Mouse (Mus musculus): ENCODE results near the gene Zfp942. TPM values are rescaled to one million over a fixed set of nuclear protein-coding genes. Genes with fewer than 3 reads are reported as not detected.
"Not testable (repeated sequence)": the region's sequence is repeated elsewhere in the genome, so short reads cannot be mapped to it uniquely, and the experiment has no call there.

The Zfp942 gene
- polyA plus RNA-seq (2012; rRNA removed), result 2.5 TPM in 2 replicates

- DNase-seq (ENCODE audit: low read depth), result not testable (repeated sequence)
Observed at GRCm38 (mm10) chr17:21962107-21962907, at the start of gene Zfp942, which contains the start of gene Zfp943. TSS of gene Zfp942 (minus strand) at chr17:21962464. TSS of gene Zfp943 (plus strand) at chr17:21962552.

DNA sequence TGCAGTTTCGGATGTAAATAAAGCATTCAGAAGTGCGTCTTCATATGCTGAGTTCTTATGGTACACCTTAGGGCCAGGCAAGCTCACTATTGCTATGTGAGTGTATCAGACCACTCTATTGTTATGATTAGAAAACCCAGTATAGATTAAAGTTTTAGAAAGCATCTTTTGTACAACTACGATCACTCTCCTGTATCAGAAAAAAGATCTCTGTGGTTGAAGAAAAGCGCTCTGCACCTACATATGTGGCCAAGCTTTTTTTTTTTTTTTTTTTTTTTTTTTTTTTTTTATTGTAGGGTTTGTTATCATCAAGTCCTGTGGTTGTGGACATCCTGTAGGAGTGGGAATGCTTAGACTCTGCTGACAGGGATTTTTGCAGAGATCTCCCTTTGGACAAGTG, 1.0 kb upstream of the Zfp942 start:
- DNase-seq (ENCODE audit: low read depth), result no peak

DNA sequence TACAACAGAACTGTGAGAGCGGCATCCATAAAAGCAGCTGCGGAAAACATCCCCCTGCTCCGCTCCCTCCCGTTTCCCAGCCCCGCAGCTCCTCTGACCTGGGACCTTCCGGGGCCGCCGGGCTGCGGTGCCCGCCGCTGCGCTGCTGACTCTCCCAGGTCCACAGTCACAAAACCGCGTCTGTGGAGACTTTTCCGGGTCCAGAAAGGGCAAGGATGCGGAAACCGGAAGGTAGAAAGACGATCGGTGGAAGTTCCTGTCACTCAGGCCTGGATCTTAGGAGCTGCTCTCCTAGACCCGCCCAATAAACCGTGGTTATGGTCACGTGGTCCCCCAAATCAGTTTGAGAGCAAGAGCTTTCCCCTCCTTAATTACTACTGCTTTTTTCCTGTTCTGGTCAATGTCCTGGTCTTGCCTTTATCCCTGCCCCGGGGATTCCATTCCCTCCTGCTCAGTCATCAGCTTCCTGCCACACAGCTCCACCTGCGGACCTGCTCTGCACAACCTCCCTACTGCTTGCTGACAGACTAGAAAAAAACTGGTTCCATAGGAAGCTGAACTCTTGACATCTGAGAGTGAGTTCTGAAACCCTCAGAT, 52.7 kb downstream of the Zfp942 start, which contains the start of gene Zfp995:
Zfp995 (minus strand) TSS at position 471 of the 597 bp plus-strand sequence.
- peak; percentile 38 for DNase-seq (ENCODE audit: low read depth)

GRCm38 (mm10) chr17:21909039-21909438, 53.2 kb downstream of the Zfp942 start:
- DNase-seq (ENCODE audit: low read depth), result no peak

Other genes starting within 250 kb of the Zfp942 start
- gene Zfp229, start 231.7 kb downstream of the Zfp942 start, polyA plus RNA-seq (2012; rRNA removed), result 1.7 and 3.0 TPM in 2 replicates
- 0.14 and 0.26 TPM in 2 replicates for gene Zfp820, start 116.7 kb downstream of the Zfp942 start, polyA plus RNA-seq (2012; rRNA removed)
- gene Zfp995, start 52.5 kb downstream of the Zfp942 start, polyA plus RNA-seq (2012; rRNA removed), result 0.80 and 1.2 TPM in 2 replicates
- gene Zfp943, start 88 bp upstream of the Zfp942 start, polyA plus RNA-seq (2012; rRNA removed), result 4.1 and 5.1 TPM in 2 replicates
- gene Zfp947, start 203.7 kb upstream of the Zfp942 start, polyA plus RNA-seq (2012; rRNA removed), result 0.30 and 0.43 TPM in 2 replicates